Mouse (Mus musculus) lung, adult 2 months (tissue): ENCODE data around the gene Kcnma1.

Experiments
- CTCF ChIP-seq: fragments of 200-500 bp; IDR thresholded peaks from 2 replicates; pipeline ENCODE4 v1.5.1; 2011; ENCODE audit warnings: mild to moderate bottlenecking, low read length, control low read depth; ENCODE audit not compliant: insufficient read depth
- POLR2A ChIP-seq: fragments of 200-500 bp; IDR thresholded peaks from 2 replicates; pipeline ENCODE4 v1.6.1; 2011; ENCODE audit warnings: low read depth, mild to moderate bottlenecking, control low read depth, low read length, borderline replicate concordance; ENCODE audit errors: extremely low read depth

DNA sequence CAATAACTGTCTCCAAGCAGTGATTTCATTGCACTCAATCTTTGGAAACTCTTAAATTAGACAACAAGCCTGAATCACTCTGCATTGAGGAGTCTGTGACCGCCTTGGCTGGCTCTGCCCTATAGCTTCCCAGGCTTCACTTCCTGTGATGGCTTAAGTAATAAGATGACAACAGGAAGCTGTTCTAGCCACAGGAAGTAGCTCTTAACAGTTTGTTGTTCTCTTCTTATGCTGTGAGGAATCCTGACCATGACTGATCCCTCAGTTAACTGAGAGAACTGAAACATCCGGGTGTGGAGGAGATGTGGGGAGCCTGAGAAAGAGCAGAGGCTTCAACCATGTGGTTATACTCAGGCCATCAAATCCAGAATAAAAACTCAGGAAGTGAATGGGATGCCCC lies 549.2 kb downstream of the Kcnma1 start:
- TF ChIP-seq CTCF (no peak), POLR2A (no peak)
